Mouse (Mus musculus) neural tube, embryonic 10.5 days (tissue): ENCODE measurements around the gene Nodal.

ENCODE experiments used
- DNase-seq: peaks from one replicate; pipeline ENCODE4 v3.0.0-alpha.2; 2017; ENCODE audit warnings: low spot score; ENCODE audit errors: extremely low spot score

Gene Nodal

GRCm38 (mm10) chr10:61398125-61398524, 19.6 kb upstream of the Nodal start:
- DNase-seq, result no peak

- DNase-seq, result peak; percentile 84
Observed at GRCm38 (mm10) chr10:61399156-61399734, 18.5 kb upstream of the Nodal start.

GRCm38 (mm10) chr10:61400407-61400806, 17.4 kb upstream of the Nodal start:
- no peak for DNase-seq

DNA sequence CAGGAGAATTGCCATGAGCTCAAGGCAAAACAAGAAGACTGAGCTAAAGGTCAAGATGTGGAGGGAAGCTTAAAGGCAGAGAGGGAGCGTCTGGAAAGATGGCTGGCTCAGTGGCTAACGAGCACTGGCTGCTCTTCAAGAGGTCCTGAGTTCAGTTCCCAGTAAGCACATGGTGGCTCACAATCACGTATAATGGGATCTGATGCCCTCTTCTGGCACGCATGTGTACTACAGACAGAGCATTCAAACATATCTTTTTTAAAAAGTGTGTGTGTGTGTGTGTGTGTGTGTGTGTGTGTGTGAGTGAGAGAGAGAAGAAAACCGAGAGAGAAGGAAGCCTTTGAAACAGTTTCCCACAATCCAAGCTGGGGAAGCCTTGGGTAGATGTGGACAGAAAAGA, 15.3 kb upstream of the Nodal start:
- DNase-seq, result no peak

DNA sequence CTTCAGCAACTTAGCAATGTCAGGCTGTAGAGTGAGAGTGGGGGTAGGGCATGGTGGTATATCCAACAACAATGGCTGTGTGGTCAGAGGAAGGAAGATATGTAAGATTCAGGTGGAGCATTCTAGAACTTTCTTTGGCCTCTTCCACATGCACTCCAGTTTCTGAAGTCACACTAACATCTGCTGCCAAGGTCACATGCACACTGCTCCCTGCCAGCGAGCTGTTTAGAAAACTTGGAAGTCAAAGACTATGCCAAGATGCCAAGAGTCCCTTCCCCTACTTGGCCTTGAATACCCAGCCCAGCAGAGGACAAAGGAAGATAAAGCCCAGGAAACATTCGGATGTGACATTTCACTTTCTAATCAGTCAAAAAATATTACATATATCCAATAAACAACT, 14.9 kb upstream of the Nodal start:
- no peak for DNase-seq

DNA sequence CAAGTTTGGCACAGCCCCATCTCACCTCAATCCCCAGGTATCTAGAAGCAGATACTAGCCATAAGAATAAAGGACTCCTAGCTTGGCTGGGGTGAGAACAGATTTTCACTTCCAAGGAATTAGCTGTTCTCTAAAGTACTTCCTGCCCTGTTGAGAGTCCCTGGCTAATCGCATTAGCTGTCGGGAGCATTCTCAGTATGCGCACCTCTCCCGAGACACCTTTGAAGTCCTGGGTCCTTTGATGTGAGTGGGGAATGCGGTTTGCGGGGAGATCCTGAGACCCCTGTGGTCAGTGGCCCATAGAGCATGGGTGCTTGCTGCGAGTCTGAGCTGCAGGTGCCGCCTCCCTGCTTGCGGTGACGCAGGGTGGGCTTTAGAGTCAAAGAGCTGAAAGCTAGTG, 11.8 kb upstream of the Nodal start:
- DNase-seq, result no peak

GRCm38 (mm10) chr10:61409776-61410175, 8.0 kb upstream of the Nodal start:
- no peak for DNase-seq

- DNase-seq, result no peak
Observed at GRCm38 (mm10) chr10:61410193-61410592, 7.6 kb upstream of the Nodal start.

GRCm38 (mm10) chr10:61412910-61413625, 4.7 kb upstream of the Nodal start:
- DNase-seq, result no peak

DNA sequence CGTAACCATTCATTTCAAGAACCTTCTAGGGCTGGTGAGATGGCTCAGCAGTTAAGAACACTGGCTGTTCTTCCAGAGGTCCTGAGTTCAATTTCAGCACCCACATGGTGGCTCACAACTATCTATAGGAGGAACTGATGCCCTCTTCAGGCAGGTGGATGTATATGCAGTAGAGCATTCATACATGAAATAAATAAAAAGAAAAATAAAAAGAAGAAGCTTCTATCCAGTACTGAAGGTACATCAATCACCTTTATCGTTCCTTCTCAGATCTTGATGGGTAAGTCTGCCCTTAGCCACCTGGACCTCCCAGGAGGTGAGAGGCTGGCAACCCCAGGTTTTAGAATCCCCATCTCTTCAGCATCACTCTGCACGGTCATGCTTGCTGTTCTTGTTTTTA, 2.5 kb upstream of the Nodal start:
- no peak for DNase-seq

GRCm38 (mm10) chr10:61415890-61416289, 1.9 kb upstream of the Nodal start:
- DNase-seq, result no peak

- DNase-seq, result no peak
Observed at GRCm38 (mm10) chr10:61416561-61416960, 1.2 kb upstream of the Nodal start.

DNA sequence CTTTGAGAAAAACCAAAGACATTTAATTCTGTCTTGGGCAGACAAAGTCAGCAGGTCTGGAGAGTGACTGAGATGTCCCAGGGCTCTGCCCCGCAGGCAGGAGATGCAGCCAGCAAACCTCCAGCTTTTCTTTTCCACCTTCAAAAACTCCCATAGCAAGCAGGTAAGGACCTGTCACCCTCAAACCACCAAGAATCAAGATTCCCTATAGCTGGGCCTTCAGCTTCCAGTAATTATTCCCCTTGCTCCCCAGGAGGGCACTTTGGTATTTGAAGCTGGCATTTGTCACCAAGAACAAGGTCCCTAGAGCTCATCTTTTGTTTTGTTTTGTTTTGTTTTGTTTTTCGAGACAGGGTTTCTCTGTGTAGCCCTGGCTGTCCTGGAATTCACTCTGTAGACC, 726 bp upstream of the Nodal start:
- DNase-seq, result no peak

GRCm38 (mm10) chr10:61418131-61418900, 544 bp downstream of the Nodal start:
- peak; percentile 55 for DNase-seq

GRCm38 (mm10) chr10:61419146-61419545, 1.4 kb downstream of the Nodal start:
- peak; percentile 42 for DNase-seq

GRCm38 (mm10) chr10:61420011-61420410, 2.2 kb downstream of the Nodal start:
- DNase-seq, result no peak

DNA sequence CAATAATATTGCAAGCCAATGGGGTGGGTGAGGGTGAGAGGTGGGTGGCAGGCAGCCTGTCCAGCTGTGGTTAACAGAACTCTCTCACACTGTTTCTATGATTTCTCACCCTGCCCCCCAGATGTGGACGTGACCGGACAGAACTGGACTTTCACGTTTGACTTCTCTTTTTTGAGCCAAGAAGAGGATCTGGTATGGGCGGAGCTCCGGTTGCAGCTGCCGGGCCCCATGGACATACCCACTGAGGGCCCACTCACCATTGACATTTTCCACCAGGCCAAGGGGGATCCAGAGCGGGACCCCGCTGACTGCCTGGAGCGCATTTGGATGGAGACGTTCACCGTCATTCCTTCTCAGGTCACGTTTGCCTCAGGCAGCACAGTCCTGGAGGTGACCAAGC, 5.1 kb downstream of the Nodal start:
- DNase-seq, result no peak

- DNase-seq, result no peak
Observed at GRCm38 (mm10) chr10:61423289-61423688, 5.5 kb downstream of the Nodal start.

DNA sequence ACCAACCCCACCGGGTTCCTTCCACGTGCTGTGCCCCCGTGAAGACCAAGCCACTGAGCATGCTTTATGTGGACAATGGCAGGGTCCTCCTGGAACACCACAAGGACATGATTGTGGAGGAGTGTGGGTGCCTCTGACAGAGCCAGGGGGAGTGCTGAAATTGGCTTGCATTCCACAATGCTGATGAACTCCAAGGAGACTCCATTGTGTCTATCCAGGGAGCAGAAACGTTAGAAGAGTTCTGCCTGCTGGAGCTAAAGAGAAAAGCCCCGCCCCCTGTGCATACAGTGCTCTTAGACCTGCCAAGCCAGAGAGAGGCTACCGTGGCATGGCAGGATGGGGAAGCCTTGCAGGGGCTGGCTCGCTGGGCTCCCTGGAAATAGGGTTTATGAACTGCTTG, 6.7 kb downstream of the Nodal start:
- DNase-seq, result no peak

DNA sequence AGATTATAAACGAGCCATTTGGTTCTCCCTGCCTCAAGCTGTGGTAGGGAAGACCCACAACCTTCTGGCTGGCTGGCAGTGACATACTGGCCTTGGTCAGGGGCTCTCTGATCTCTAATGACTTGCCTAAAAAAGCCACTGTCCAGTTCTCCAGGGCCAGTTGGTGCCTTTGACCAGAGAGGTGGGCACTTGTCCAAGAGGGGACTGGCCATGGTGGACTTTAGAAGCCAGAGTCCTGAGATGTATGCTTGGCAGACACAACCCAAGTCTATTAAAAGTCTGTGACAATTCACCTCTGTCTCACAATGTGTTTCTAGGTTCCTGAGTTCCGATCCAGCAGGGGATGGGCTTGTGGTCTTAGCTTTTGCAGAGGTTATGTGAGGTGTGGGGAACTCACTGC, 7.3 kb downstream of the Nodal start:
- DNase-seq, result no peak

GRCm38 (mm10) chr10:61426251-61426757, 8.5 kb downstream of the Nodal start:
- DNase-seq, result no peak

GRCm38 (mm10) chr10:61427951-61428350, 10.2 kb downstream of the Nodal start:
- no peak for DNase-seq
